Mouse (Mus musculus): ENCODE measurements around the gene Arih2.
A peak's percentile ranks its signal among the peaks of the same experiment; 100 is the strongest.
"Not testable (repeated sequence)": the region's sequence is repeated elsewhere in the genome, so short reads cannot be mapped to it uniquely, and the experiment has no call there.

Arih2 gene

GRCm38 (mm10) chr9:108649561-108650440, 615 bp upstream of the Arih2 start:
- DNase-seq (ENCODE audit: low read depth): no peak

- no peak for DNase-seq (ENCODE audit: low read depth)
These were observed 1.0 kb downstream of the Arih2 start for GRCm38 (mm10) chr9:108648166-108648565.

GRCm38 (mm10) chr9:108639825-108640224, 9.4 kb downstream of the Arih2 start:
- DNase-seq (ENCODE audit: low read depth): no peak

- DNase-seq (ENCODE audit: low read depth): no peak
These were observed 13.8 kb downstream of the Arih2 start for GRCm38 (mm10) chr9:108635415-108635814.

- no peak for DNase-seq (ENCODE audit: low read depth)
These were observed 15.3 kb downstream of the Arih2 start for GRCm38 (mm10) chr9:108633846-108634245.

- no peak for DNase-seq (ENCODE audit: low read depth)
These were observed 16.8 kb downstream of the Arih2 start for GRCm38 (mm10) chr9:108632375-108632774.

- no peak for DNase-seq (ENCODE audit: low read depth)
These were observed 17.4 kb downstream of the Arih2 start for GRCm38 (mm10) chr9:108631631-108632256.

GRCm38 (mm10) chr9:108630683-108631082, 18.5 kb downstream of the Arih2 start:
- no peak for DNase-seq (ENCODE audit: low read depth)

- DNase-seq (ENCODE audit: low read depth): no peak
These were observed 21.0 kb downstream of the Arih2 start for GRCm38 (mm10) chr9:108628141-108628540.

GRCm38 (mm10) chr9:108626498-108626897, 22.7 kb downstream of the Arih2 start:
- DNase-seq (ENCODE audit: low read depth): no peak

- no peak for DNase-seq (ENCODE audit: low read depth)
These were observed 31.9 kb downstream of the Arih2 start for GRCm38 (mm10) chr9:108617301-108617700.

- no peak for DNase-seq (ENCODE audit: low read depth)
These were observed 37.7 kb downstream of the Arih2 start for GRCm38 (mm10) chr9:108611488-108611887.

- no peak for DNase-seq (ENCODE audit: low read depth)
These were observed 40.3 kb downstream of the Arih2 start for GRCm38 (mm10) chr9:108608889-108609288.

GRCm38 (mm10) chr9:108607929-108608328, 41.3 kb downstream of the Arih2 start:
- not testable (repeated sequence) for DNase-seq (ENCODE audit: low read depth)

- no peak for DNase-seq (ENCODE audit: low read depth)
These were observed 47.2 kb downstream of the Arih2 start for GRCm38 (mm10) chr9:108601986-108602385.

GRCm38 (mm10) chr9:108600011-108600410, 49.2 kb downstream of the Arih2 start:
- DNase-seq (ENCODE audit: low read depth): no peak

- no peak for DNase-seq (ENCODE audit: low read depth)
These were observed 50.1 kb downstream of the Arih2 start for GRCm38 (mm10) chr9:108599021-108599566.

- DNase-seq (ENCODE audit: low read depth): no peak
These were observed 52.0 kb downstream of the Arih2 start, which contains the start of gene P4htm for GRCm38 (mm10) chr9:108596998-108597764. Gene P4htm (minus strand): TSS chr9:108597667.

GRCm38 (mm10) chr9:108594354-108594753, 54.8 kb downstream of the Arih2 start:
- no peak for DNase-seq (ENCODE audit: low read depth)

- DNase-seq (ENCODE audit: low read depth): no peak
These were observed 57.7 kb downstream of the Arih2 start for GRCm38 (mm10) chr9:108591462-108591861.

- DNase-seq (ENCODE audit: low read depth): no peak
These were observed 60.0 kb downstream of the Arih2 start for GRCm38 (mm10) chr9:108589229-108589628.

- peak; percentile 29 for DNase-seq (ENCODE audit: low read depth)
These were observed 61.5 kb downstream of the Arih2 start for GRCm38 (mm10) chr9:108587571-108588180.

Data from fibroblast of lung, adult 2 months (primary cell).